Mouse (Mus musculus) intestine, embryonic 14.5 days (tissue): ENCODE results near the gene Fam71b. TPM values are rescaled to one million over a fixed set of nuclear protein-coding genes. Genes with fewer than 3 reads are reported as not detected.

ENCODE experiments used
- ATAC-seq: fragments of 200-750 bp; cut with Nextera tagmentation; replicated peaks from 2 replicates; pipeline ENCODE4 v1.8.0; 2017; ENCODE audit warnings: low read depth, moderate number of reproducible peaks, moderate TSS enrichment, moderate library complexity; ENCODE audit not compliant: low FRiP score, low TSS enrichment
- DNase-seq: peaks from one replicate; pipeline ENCODE4 v3.0.0-alpha.2; 2018; ENCODE audit warnings: low spot score
- H3K27ac ChIP-seq: fragments of 300-500 bp; sonication (generic); 2 replicates; pipeline ENCODE4 v1.5.1; 2014; ENCODE audit warnings: low read depth, mild to moderate bottlenecking, control low read depth
- H3K27me3 ChIP-seq: fragments of 300-500 bp; sonication (generic); replicated peaks from 2 replicates; pipeline ENCODE4 v1.6.1; 2014; ENCODE audit warnings: low read length, control low read depth; ENCODE audit not compliant: control insufficient read depth, insufficient read depth
- H3K36me3 ChIP-seq: fragments of 300-500 bp; sonication (generic); 2 replicates; pipeline ENCODE4 v1.6.1; 2014; ENCODE audit warnings: low read length, control low read depth; ENCODE audit not compliant: control insufficient read depth, insufficient read depth
- H3K4me1 ChIP-seq: fragments of 300-500 bp; sonication (generic); replicated peaks from 2 replicates; pipeline ENCODE4 v1.6.1; 2014; ENCODE audit warnings: low read length, control low read depth, mixed read lengths; ENCODE audit not compliant: control insufficient read depth, insufficient read depth
- H3K4me2 ChIP-seq: fragments of 300-500 bp; sonication (generic); 2 replicates; pipeline ENCODE4 v1.6.1; 2014; ENCODE audit warnings: low read length
- H3K4me3 ChIP-seq: fragments of 300-500 bp; sonication (generic); 2 replicates; pipeline ENCODE4 v1.5.1; 2014; ENCODE audit warnings: low read depth, low read length, control low read depth, mixed read lengths
- H3K9ac ChIP-seq: fragments of 300-500 bp; sonication (generic); 2 replicates; pipeline ENCODE4 v1.6.1; 2014; ENCODE audit warnings: mild to moderate bottlenecking, low read length
- H3K9me3 ChIP-seq: fragments of 300-500 bp; sonication (generic); 2 replicates; pipeline ENCODE4 v1.6.1; 2016; ENCODE audit warnings: low read length, control low read depth; ENCODE audit not compliant: control insufficient read depth
- WGBS: fragments of 180-500 bp; shearing (Covaris S2); extraction: QIAGEN DNeasy Blood & Tissue Kit; methylation state at CpG from one replicate; pipeline ENCODE4 v1.1.7; 2014; 5-methylcytosine and 5-hydroxymethylcytosine counted together
- polyA plus RNA-seq: library from polyadenylated mRNA; unstranded; fragments of >200 nt; fragmentation: Nextera tagmentation; extraction: Ambion mirVana; gene quantifications from 2 replicates; pipeline ENCODE4 v1.2.1, GENCODE M21; 2014

Fam71b gene
- polyA plus RNA-seq, 1 experiment from 2014 or later = not detected

DNA sequence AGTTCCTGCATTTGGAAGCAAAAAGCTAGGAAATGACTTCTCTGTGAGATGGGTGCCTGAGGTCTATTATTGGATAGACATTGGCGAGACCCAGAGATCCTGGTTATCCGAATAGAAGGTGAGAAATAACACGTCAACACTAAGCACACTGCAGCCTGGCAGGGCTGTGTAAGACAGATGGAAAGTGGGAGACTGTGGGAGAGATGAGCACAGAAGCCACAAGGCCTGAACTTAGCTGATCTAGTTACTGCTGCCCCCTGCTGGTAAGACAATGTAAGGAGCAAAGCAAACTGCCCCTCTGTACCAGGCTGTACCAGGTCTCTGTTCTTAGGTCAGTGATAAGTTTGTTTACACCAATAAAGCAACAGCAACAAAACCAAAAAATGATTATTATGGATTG is 34.8 kb downstream of the Fam71b start:
- ATAC-seq = peak; percentile 79
- no peaks in the 10 kb centered on the region for H3K36me3 ChIP-seq
- no peak overlapping the region for H3K9ac ChIP-seq
- no peak overlapping the region for H3K27ac ChIP-seq
- peak; percentile 81 for DNase-seq
- no peaks in the 10 kb centered on the region for H3K9me3 ChIP-seq
- no peak overlapping the region for H3K4me3 ChIP-seq
- no peak overlapping the region for H3K4me2 ChIP-seq
- H3K4me1 ChIP-seq = no peaks in the 10 kb centered on the region
- no peaks in the 10 kb centered on the region for H3K27me3 ChIP-seq
- 14% methylated on average over 3 of the region's 3 CpGs for whole genome bisulfite sequencing

DNA sequence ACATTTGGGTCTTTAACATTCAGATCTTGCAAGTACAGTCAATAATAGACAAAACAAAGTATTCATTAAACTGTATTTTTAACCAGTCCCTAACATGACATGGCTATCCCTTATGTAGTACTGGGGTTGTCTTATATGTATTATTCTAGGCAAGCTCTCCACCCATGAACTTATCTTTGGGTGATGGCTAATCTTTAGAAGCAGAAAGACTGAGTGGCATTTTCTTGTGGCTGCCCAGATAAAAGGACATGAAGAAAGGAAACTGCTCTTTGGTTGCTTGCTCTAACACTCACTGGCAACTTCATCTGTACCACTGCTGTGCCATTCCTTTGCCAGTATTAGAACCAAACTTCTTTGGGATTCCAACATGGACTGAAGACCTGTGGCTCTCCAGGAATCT is 39.0 kb downstream of the Fam71b start:
- H3K9me3 ChIP-seq = no peaks in the 10 kb centered on the region
- no peak for ATAC-seq

DNA sequence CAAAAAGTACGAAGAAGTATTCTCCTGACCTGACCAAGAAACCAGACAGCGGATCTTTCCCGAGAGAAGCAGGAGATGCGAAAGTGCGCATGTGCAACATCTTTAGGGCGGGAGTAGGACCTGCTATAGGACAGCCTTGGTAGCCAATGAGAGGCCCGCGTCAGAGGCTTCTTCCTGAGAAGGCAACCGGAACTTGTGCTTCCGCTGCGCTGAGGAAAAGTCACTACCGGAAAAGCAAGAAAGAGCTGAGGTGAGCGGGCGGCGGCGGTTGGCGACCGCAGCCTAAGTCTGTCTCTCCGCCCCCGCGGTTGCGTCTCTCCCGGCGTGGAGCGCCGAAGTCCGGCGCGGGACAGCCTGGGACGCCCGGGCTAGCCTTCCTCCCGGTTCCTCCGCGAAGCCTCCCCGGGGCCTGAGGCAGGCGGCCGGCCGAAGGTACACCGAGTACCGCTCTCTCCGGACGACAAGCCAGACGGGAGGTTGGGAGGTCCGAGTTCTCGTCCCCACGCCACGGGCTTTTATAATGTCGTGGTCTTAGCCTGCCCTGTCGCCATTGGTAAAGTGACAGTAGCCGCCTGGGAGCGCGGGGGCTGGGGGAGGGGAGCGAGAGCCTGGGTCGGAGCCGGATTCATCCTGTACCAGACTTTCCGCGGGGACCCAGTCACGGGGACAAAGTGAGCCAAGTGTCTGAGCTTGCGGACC is 40.5 kb downstream of the Fam71b start, which contains the start of gene Med7:
Med7 (plus strand) TSS at position 166 of the 699 bp plus-strand sequence.
- Histone ChIP-seq H3K4me3 (peak within 1 kb of the TSS; percentile 95), H3K36me3 (peaks cover 32% of the 10 kb centered on the region; the same call in 1 of the 2 replicates), H3K27ac (peak within 1 kb of the TSS; percentile 85), H3K9me3 (no peaks in the 10 kb centered on the region), H3K4me1 (peaks cover 4% of the 10 kb centered on the region), H3K27me3 (no peaks in the 10 kb centered on the region), H3K9ac (peak within 1 kb of the TSS; percentile 92), H3K4me2 (peak within 1 kb of the TSS; percentile 90)
- 1% methylated on average over 59 of the region's 59 CpGs for WGBS
- DNase-seq = peak; percentile 90
- ATAC-seq = peak; percentile 98

More for the DNA sequence above, 39.0 kb downstream of the Fam71b start:
- DNase-seq = no peak
- H3K9ac ChIP-seq = no peak overlapping the region
- peaks cover 17% of the 10 kb centered on the region; the same call in 1 of the 2 replicates for H3K36me3 ChIP-seq
- no peak overlapping the region for H3K4me3 ChIP-seq
- H3K27me3 ChIP-seq = no peaks in the 10 kb centered on the region
- peaks cover 4% of the 10 kb centered on the region for H3K4me1 ChIP-seq
- H3K4me2 ChIP-seq = no peak overlapping the region
- no peak overlapping the region for H3K27ac ChIP-seq

DNA sequence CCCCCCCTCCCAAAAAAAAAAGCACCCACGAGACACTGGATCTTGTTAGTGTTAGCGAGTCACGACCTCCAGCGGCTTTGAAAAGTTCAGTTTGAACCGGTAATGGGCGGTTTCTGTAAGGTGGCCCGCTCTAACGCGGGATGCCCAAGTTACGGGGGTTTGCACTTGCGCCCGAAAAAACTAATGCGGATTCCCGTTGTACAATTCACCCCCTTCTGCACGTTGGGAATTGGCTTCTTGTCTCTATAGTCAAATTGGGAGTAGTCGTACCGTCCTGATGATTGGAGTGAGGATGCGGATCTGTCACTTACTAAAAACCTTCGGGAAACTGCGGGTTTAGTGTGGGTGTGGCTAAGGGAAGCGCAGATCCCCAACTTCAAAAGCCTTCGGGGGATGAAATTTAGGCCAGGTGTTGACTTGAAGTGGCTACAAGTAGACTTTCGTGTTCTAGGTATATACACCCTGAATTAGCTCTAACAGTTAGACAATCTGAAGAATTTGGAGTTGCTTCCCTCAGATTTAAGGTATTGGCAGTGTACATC is 41.2 kb downstream of the Fam71b start:
- Histone ChIP-seq H3K27me3 (no peaks in the 10 kb centered on the region), H3K4me3 (peak overlapping the region; percentile 95), H3K27ac (peak overlapping the region; percentile 85), H3K9ac (peak overlapping the region; percentile 92), H3K4me1 (peaks cover 4% of the 10 kb centered on the region), H3K9me3 (no peaks in the 10 kb centered on the region), H3K36me3 (peaks cover 38% of the 10 kb centered on the region; the same call in 1 of the 2 replicates), H3K4me2 (peak overlapping the region; percentile 90)
- ATAC-seq (peak; percentile 7; the same call in 1 of the 2 replicates), DNase-seq (peak; percentile 77)
- 2% methylated on average over 23 of the region's 23 CpGs for WGBS

DNA sequence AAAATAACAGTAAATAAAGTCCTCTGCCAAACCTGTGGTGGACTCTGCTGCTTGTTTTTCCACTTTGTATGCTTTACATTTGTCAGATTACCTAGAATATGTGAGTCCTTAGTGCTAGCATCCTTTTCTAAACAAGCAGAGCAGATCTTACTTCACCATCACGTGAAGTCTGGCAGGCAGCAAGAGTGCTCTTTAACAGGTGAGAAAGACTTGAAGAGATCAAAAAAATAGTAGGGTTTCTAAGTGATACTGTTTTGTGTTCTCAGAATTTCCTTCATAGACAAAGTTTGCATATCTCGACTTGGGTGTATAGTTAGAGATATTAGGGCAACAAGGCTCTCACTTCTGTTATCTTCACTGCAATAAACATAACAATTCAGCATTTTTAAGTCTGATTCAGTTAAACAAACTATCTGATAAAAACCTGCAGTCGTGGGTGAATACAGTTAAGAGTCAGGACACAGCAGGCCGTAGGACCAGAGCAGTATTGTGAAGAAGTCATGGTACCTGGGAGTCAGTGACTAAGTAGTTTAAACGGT is 42.7 kb downstream of the Fam71b start:
- whole genome bisulfite sequencing = 87% methylated on average over 5 of the region's 5 CpGs
- no peak for DNase-seq

DNA sequence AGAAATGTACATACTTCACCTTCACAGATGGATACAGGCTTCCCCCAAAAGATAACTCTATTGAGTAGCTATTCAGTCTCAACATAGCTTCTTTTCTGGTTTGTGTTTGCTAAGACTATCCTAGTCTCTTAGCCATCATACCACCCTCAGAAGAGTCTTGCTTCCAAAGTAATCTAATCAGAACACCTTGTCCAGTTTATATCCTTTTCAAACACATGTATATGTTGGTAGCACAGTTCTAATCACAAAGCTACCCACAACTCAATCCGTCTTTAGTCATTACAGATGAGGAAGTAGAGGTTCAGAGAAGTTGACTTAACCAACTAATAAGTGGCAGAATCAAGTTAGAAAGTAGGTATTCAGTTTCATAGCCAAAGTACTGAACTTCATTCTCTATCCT is 45.4 kb downstream of the Fam71b start:
- Histone ChIP-seq H3K4me1 (peaks cover 4% of the 10 kb centered on the region), H3K27me3 (no peaks in the 10 kb centered on the region), H3K4me3 (no peak overlapping the region), H3K36me3 (peaks cover 52% of the 10 kb centered on the region; the same call in 1 of the 2 replicates), H3K27ac (no peak overlapping the region), H3K9me3 (no peaks in the 10 kb centered on the region), H3K9ac (no peak overlapping the region), H3K4me2 (no peak overlapping the region)
- DNase-seq (no peak), ATAC-seq (no peak)
- WGBS = 95% methylated on average over 1 of the region's 1 CpGs

More for the DNA sequence above, 42.7 kb downstream of the Fam71b start:
- Histone ChIP-seq H3K4me3 (no peak overlapping the region), H3K9me3 (no peaks in the 10 kb centered on the region), H3K4me1 (peaks cover 4% of the 10 kb centered on the region), H3K27me3 (no peaks in the 10 kb centered on the region), H3K27ac (no peak overlapping the region), H3K9ac (no peak overlapping the region), H3K4me2 (no peak overlapping the region), H3K36me3 (peaks cover 52% of the 10 kb centered on the region; the same call in 1 of the 2 replicates)
- ATAC-seq = no peak

DNA sequence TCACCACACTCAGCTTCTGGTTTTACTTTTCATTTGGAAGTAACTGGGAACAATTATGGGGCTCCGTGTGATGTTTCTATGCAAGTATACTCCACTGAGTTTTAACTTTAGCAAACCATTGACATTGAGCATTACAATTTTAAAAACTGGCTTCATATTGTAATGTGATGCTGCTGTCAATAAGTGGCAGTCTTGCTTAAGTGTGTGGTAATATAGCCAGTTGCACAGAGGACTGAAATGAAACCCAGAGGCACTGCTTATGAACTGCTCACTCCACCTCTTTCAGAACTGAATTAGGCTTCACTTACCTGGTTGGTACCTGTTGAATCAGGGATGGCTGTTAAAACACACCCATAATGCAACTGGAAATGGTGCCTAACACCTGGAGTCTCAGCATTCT is 46.8 kb downstream of the Fam71b start:
- 88% methylated on average over 1 of the region's 1 CpGs for WGBS
- Histone ChIP-seq H3K4me2 (no peak overlapping the region), H3K27ac (no peak overlapping the region), H3K36me3 (peaks cover 52% of the 10 kb centered on the region; the same call in 1 of the 2 replicates), H3K4me3 (no peak overlapping the region), H3K27me3 (no peaks in the 10 kb centered on the region), H3K4me1 (no peaks in the 10 kb centered on the region; the same call in 1 of the 2 replicates), H3K9ac (no peak overlapping the region), H3K9me3 (no peaks in the 10 kb centered on the region)
- DNase-seq (no peak), ATAC-seq (no peak)

DNA sequence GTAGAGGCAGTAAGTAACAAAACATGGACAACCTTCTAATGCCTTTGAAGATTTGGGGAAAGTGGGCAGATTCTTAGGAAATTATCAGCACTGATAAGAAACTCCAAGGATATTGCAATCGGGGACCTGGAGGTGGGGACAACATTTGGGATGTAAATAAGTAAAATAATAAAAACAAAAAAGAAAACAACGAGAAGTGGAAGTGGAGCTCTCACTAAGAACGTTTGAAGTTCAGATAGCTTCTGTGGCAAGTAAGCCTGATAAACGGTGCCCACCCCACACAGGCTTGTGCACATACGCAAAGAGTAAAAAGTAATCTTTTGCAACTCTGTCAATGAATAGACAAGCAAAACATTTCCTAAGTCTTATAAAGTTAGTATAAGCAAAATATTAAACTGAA is 47.6 kb downstream of the Fam71b start:
- peaks cover 47% of the 10 kb centered on the region; the same call in 1 of the 2 replicates for H3K36me3 ChIP-seq
- H3K9me3 ChIP-seq = no peaks in the 10 kb centered on the region
- H3K4me1 ChIP-seq = no peaks in the 10 kb centered on the region
- no peak overlapping the region for H3K4me2 ChIP-seq
- no peak overlapping the region for H3K27ac ChIP-seq
- no peak overlapping the region for H3K4me3 ChIP-seq
- H3K9ac ChIP-seq = no peak overlapping the region
- DNase-seq (no peak), ATAC-seq (no peak)
- WGBS = 89% methylated on average over 5 of the region's 5 CpGs
- H3K27me3 ChIP-seq = no peaks in the 10 kb centered on the region
